Comparison of ENCODE assay signal across 8 mouse cellular contexts in the genomic region with DNA sequence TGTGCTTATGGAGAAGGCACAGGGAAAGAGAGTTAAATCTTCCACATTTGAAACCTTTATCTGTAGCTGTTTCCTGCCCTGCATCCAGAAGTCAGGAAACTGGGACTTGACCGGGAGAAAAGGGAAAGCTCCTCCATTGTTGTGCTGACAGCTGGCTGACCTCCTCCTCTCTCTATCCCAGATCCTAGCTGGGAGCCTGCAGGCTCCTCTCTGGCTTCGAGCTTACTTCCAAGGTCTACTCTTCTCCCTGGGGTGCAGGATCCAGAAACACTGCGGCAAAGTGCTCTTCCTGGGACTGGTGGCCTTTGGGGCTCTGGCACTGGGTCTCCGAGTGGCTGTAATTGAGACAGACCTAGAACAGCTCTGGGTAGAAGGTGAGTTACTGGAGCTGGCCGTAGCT. TPM values are rescaled to one million over a fixed set of nuclear protein-coding genes. Genes with fewer than 3 reads are reported as not detected.
DNase-seq lines count a peak whose midpoint lies in the region; ATAC-seq lines count a peak whose summit lies in the region.

No protein-coding gene starts in this region.

- peak overlapping the region; percentile 52 for H3K4me3 ChIP-seq in forebrain, embryonic 11.5 days (ENCODE audit: low read depth, low read length)
- H3K4me3 ChIP-seq in intestine, embryonic 14.5 days (ENCODE audit: low read depth, low read length): peak overlapping the region; percentile 79

- ATAC-seq in forebrain, embryonic 11.5 days (replicated peaks; ENCODE audit: low FRiP score): no peak
- ATAC-seq in intestine, embryonic 14.5 days (replicated peaks; ENCODE audit: low FRiP score, low TSS enrichment, low read depth): no peak

- peak overlapping the region; percentile 60 for H3K9ac ChIP-seq in forebrain, embryonic 11.5 days (ENCODE audit: low read length)
- H3K9ac ChIP-seq in intestine, embryonic 14.5 days (ENCODE audit: low read length): peak overlapping the region; percentile 57

- H3K4me2 ChIP-seq in forebrain, embryonic 11.5 days (ENCODE audit: low read depth, low read length, severe bottlenecking): peak overlapping the region; percentile 96
- peak overlapping the region; percentile 79 for H3K4me2 ChIP-seq in intestine, embryonic 14.5 days (ENCODE audit: low read length)

- H3K9me3 ChIP-seq in forebrain, embryonic 11.5 days (ENCODE audit: control insufficient read depth, low read length): no peaks in the 10 kb centered on the region
- H3K9me3 ChIP-seq in intestine, embryonic 14.5 days (ENCODE audit: control insufficient read depth, low read length): no peaks in the 10 kb centered on the region

- peaks cover 9% of the 10 kb centered on the region for H3K4me1 ChIP-seq in forebrain, embryonic 11.5 days (replicated peaks; ENCODE audit: control insufficient read depth, insufficient read depth, low read length)
- H3K4me1 ChIP-seq in intestine, embryonic 14.5 days (replicated peaks; ENCODE audit: control insufficient read depth, insufficient read depth, low read length): peaks cover 10% of the 10 kb centered on the region; the same call in 1 of the 2 replicates

- H3K36me3 ChIP-seq in forebrain, embryonic 11.5 days (ENCODE audit: control insufficient read depth, insufficient read depth, low read length): no peaks in the 10 kb centered on the region
- H3K36me3 ChIP-seq in intestine, embryonic 14.5 days (ENCODE audit: control insufficient read depth, insufficient read depth, low read length): peaks cover 11% of the 10 kb centered on the region; the same call in 1 of the 2 replicates

- WGBS in forebrain, embryonic 11.5 days: 11% methylated on average over 5 of the region's 5 CpGs
- WGBS in intestine, embryonic 14.5 days: 7% methylated on average over 5 of the region's 5 CpGs

- peaks cover 14% of the 10 kb centered on the region; the same call in 1 of the 2 replicates for H3K27me3 ChIP-seq in forebrain, embryonic 11.5 days (ENCODE audit: control insufficient read depth, insufficient read depth, low read length)
- no peaks in the 10 kb centered on the region for H3K27me3 ChIP-seq in intestine, embryonic 14.5 days (replicated peaks; ENCODE audit: control insufficient read depth, insufficient read depth, low read length)

- peak; percentile 40 to 44 for DNase-seq in heart, adult 18-20 months
- DNase-seq in heart, postnatal 4 days: no peak
- no peak for DNase-seq in forebrain, embryonic 11.5 days (ENCODE audit: low spot score)
- DNase-seq in intestine, embryonic 14.5 days (ENCODE audit: low spot score): no peak
- DNase-seq in neural tube, embryonic 10.5 days (ENCODE audit: extremely low spot score, low spot score): peak; percentile 45
- no peak for DNase-seq in right cerebral cortex, adult 18-20 months
- DNase-seq in gastrocnemius, postnatal 4 days (ENCODE audit: low spot score in 2 of 2): no peak
- DNase-seq in left cerebral cortex, adult 18-20 months (ENCODE audit: low spot score in 2 of 2): no peak

- no peak overlapping the region for H3K27ac ChIP-seq in forebrain, embryonic 11.5 days (ENCODE audit: low read depth, low read length)
- peak overlapping the region; percentile 39 for H3K27ac ChIP-seq in intestine, embryonic 14.5 days (ENCODE audit: low read depth)

RNA-seq across cellular contexts. Expression of gene Ptch2, which starts 0.8 kb away (rescaled TPM):
- total RNA-seq in heart, adult 18-20 months (2021): under 1 TPM; 0.39 to 0.40 TPM
- 1 to 10 TPM; 4.0 to 5.0 TPM for total RNA-seq in heart, postnatal 4 days (2021)
- polyA plus RNA-seq in forebrain, embryonic 11.5 days (2014; fragmentation: Nextera tagmentation; extraction: Ambion mirVana): 5.8 and 6.4 TPM in 2 replicates
- polyA plus RNA-seq in intestine, embryonic 14.5 days (2014; fragmentation: Nextera tagmentation; extraction: Ambion mirVana): 8.2 and 8.4 TPM in 2 replicates
- total RNA-seq in gastrocnemius, postnatal 4 days (2021): 10 to 100 TPM; 10.4 to 12.8 TPM
- 1 to 10 TPM; 1.1 to 2.0 TPM for total RNA-seq in left cerebral cortex, adult 18-20 months (2021)

RNA-seq across cellular contexts. Expression of gene Btbd19, which starts 28.9 kb away (rescaled TPM):
- 1 to 10 TPM; 3.4 to 3.5 TPM for total RNA-seq in heart, adult 18-20 months (2021)
- 1 to 10 TPM; 4.6 to 5.9 TPM for total RNA-seq in heart, postnatal 4 days (2021)
- 4.1 and 6.5 TPM in 2 replicates for polyA plus RNA-seq in forebrain, embryonic 11.5 days (2014; fragmentation: Nextera tagmentation; extraction: Ambion mirVana)
- polyA plus RNA-seq in intestine, embryonic 14.5 days (2014; fragmentation: Nextera tagmentation; extraction: Ambion mirVana): 6.6 and 7.2 TPM in 2 replicates
- 1 to 10 TPM; 6.2 to 8.8 TPM for total RNA-seq in gastrocnemius, postnatal 4 days (2021)
- 10 to 100 TPM; 13.1 to 14.2 TPM for total RNA-seq in left cerebral cortex, adult 18-20 months (2021)

RNA-seq across cellular contexts. Expression of gene Tctex1d4, which starts 29.9 kb away (rescaled TPM):
- under 1 TPM in 1 of 2 experiments, not detected in 1; 0.64 TPM for total RNA-seq in heart, adult 18-20 months (2021)
- total RNA-seq in heart, postnatal 4 days (2021): not detected
- polyA plus RNA-seq in forebrain, embryonic 11.5 days (2014; fragmentation: Nextera tagmentation; extraction: Ambion mirVana): not detected in 2 replicates
- not detected in 2 replicates for polyA plus RNA-seq in intestine, embryonic 14.5 days (2014; fragmentation: Nextera tagmentation; extraction: Ambion mirVana)
- under 1 TPM in 1 of 2 experiments, not detected in 1; 0.47 TPM for total RNA-seq in gastrocnemius, postnatal 4 days (2021)
- total RNA-seq in left cerebral cortex, adult 18-20 months (2021): under 1 TPM in 1 of 2 experiments, not detected in 1; 0.77 TPM

RNA-seq across cellular contexts. Expression of gene Plk3, which starts 37.1 kb away (rescaled TPM):
- total RNA-seq in heart, adult 18-20 months (2021): 1 to 10 TPM; 1.4 TPM
- 1 to 10 TPM; 5.0 to 5.8 TPM for total RNA-seq in heart, postnatal 4 days (2021)
- 16.0 and 17.4 TPM in 2 replicates for polyA plus RNA-seq in forebrain, embryonic 11.5 days (2014; fragmentation: Nextera tagmentation; extraction: Ambion mirVana)
- polyA plus RNA-seq in intestine, embryonic 14.5 days (2014; fragmentation: Nextera tagmentation; extraction: Ambion mirVana): 3.1 and 3.7 TPM in 2 replicates
- 1 to 10 TPM; 2.3 to 3.6 TPM for total RNA-seq in gastrocnemius, postnatal 4 days (2021)
- 10 to 100 TPM; 16.9 to 17.3 TPM for total RNA-seq in left cerebral cortex, adult 18-20 months (2021)

RNA-seq across cellular contexts. Expression of gene Rps8, which starts 59.4 kb away (rescaled TPM):
- total RNA-seq in heart, adult 18-20 months (2021): 100 to 1,000 TPM; 587 to 633 TPM
- 100 to 1,000 TPM; 952 to 961 TPM for total RNA-seq in heart, postnatal 4 days (2021)
- polyA plus RNA-seq in forebrain, embryonic 11.5 days (2014; fragmentation: Nextera tagmentation; extraction: Ambion mirVana): 797 and 841 TPM in 2 replicates
- 1,373 and 1,522 TPM in 2 replicates for polyA plus RNA-seq in intestine, embryonic 14.5 days (2014; fragmentation: Nextera tagmentation; extraction: Ambion mirVana)
- 1,000 to 10,000 TPM; 1,262 to 1,321 TPM for total RNA-seq in gastrocnemius, postnatal 4 days (2021)
- total RNA-seq in left cerebral cortex, adult 18-20 months (2021): 100 to 1,000 TPM; 585 to 613 TPM

Comparison
In these comparisons a context has a peak if more than half of its experiments do, and no peak if none do; other contexts are left out.
1. DNase-seq: peak in heart, adult 18-20 months (2 of 2) and neural tube, embryonic 10.5 days (single experiment); none in heart, postnatal 4 days (single experiment), forebrain, embryonic 11.5 days (single experiment), intestine, embryonic 14.5 days (single experiment), right cerebral cortex, adult 18-20 months (single experiment), gastrocnemius, postnatal 4 days (0 of 2) and left cerebral cortex, adult 18-20 months (0 of 2).